Mouse (Mus musculus): ENCODE results near the gene Ankrd37. TPM values are rescaled to one million over a fixed set of nuclear protein-coding genes. Genes with fewer than 3 reads are reported as not detected.
A peak's percentile ranks its signal among the peaks of the same experiment; 100 is the strongest.

The Ankrd37 gene
- polyA plus RNA-seq, 1 experiment from 2014 or later = 19.8 TPM

- WGBS = 76% methylated on average over 2 of the region's 2 CpGs
- Histone ChIP-seq H3K9me3 (no peaks in the 10 kb centered on the region), H3K36me3 (peaks cover 31% of the 10 kb centered on the region), H3K27ac (no peak overlapping the region), H3K27me3 (ENCODE audit: insufficient read depth, poor library complexity, severe bottlenecking) (no peaks in the 10 kb centered on the region), H3K4me3 (no peak overlapping the region), H3K4me1 (peaks cover 19% of the 10 kb centered on the region; the same call in 1 of the 2 replicates)
- no peak for DNase-seq (ENCODE audit: low spot score)
Observed at GRCm38 (mm10) chr8:45998228-45998627, 7.3 kb downstream of the Ankrd37 start.

GRCm38 (mm10) chr8:45995576-45995975 lies 9.9 kb downstream of the Ankrd37 start:
- Histone ChIP-seq H3K27ac (no peak overlapping the region), H3K9me3 (no peaks in the 10 kb centered on the region), H3K4me1 (peaks cover 19% of the 10 kb centered on the region; the same call in 1 of the 2 replicates), H3K27me3 (ENCODE audit: insufficient read depth, poor library complexity, severe bottlenecking) (no peaks in the 10 kb centered on the region), H3K4me3 (no peak overlapping the region), H3K36me3 (peaks cover 31% of the 10 kb centered on the region)
- 89% methylated on average over 3 of the region's 3 CpGs for WGBS
- DNase-seq (ENCODE audit: low spot score) = no peak

- Histone ChIP-seq H3K36me3 (peaks cover 36% of the 10 kb centered on the region), H3K9me3 (no peaks in the 10 kb centered on the region), H3K27ac (no peak overlapping the region)
Observed at GRCm38 (mm10) chr8:45994111-45994510, 11.4 kb downstream of the Ankrd37 start.

GRCm38 (mm10) chr8:45990631-45991310 lies 14.7 kb downstream of the Ankrd37 start:
- H3K4me3 ChIP-seq = no peak overlapping the region
- no peak overlapping the region for H3K27ac ChIP-seq
- H3K4me1 ChIP-seq = no peaks in the 10 kb centered on the region
- 91% methylated on average over 4 of the region's 4 CpGs for WGBS
- peaks cover 31% of the 10 kb centered on the region for H3K36me3 ChIP-seq
- no peak for DNase-seq (ENCODE audit: low spot score)
- no peaks in the 10 kb centered on the region for H3K9me3 ChIP-seq
- H3K27me3 ChIP-seq (ENCODE audit: insufficient read depth, poor library complexity, severe bottlenecking) = no peaks in the 10 kb centered on the region

More at GRCm38 (mm10) chr8:45994111-45994510, 11.4 kb downstream of the Ankrd37 start:
- DNase-seq (ENCODE audit: low spot score) = no peak
- WGBS = 89% methylated on average over 2 of the region's 2 CpGs
- Histone ChIP-seq H3K4me3 (no peak overlapping the region), H3K27me3 (ENCODE audit: insufficient read depth, poor library complexity, severe bottlenecking) (no peaks in the 10 kb centered on the region), H3K4me1 (peaks cover 5% of the 10 kb centered on the region; the same call in 1 of the 2 replicates)

GRCm38 (mm10) chr8:45988189-45988588 lies 17.3 kb downstream of the Ankrd37 start:
- Histone ChIP-seq H3K9me3 (no peaks in the 10 kb centered on the region), H3K4me3 (no peak overlapping the region), H3K36me3 (peaks cover 30% of the 10 kb centered on the region), H3K27me3 (ENCODE audit: insufficient read depth, poor library complexity, severe bottlenecking) (no peaks in the 10 kb centered on the region), H3K27ac (no peak overlapping the region), H3K4me1 (no peaks in the 10 kb centered on the region)
- WGBS = 59% methylated on average over 2 of the region's 2 CpGs
- no peak for DNase-seq (ENCODE audit: low spot score)

- WGBS = 81% methylated on average over 3 of the region's 3 CpGs
- Histone ChIP-seq H3K9me3 (no peaks in the 10 kb centered on the region), H3K27me3 (ENCODE audit: insufficient read depth, poor library complexity, severe bottlenecking) (no peaks in the 10 kb centered on the region), H3K36me3 (peaks cover 39% of the 10 kb centered on the region), H3K4me1 (no peaks in the 10 kb centered on the region), H3K27ac (no peak overlapping the region), H3K4me3 (no peak overlapping the region)
- no peak for DNase-seq (ENCODE audit: low spot score)
Observed at GRCm38 (mm10) chr8:45986665-45987064, 18.8 kb downstream of the Ankrd37 start.

GRCm38 (mm10) chr8:45975837-45976468 lies 29.6 kb downstream of the Ankrd37 start:
- no peaks in the 10 kb centered on the region for H3K27me3 ChIP-seq (ENCODE audit: insufficient read depth, poor library complexity, severe bottlenecking)
- H3K4me3 ChIP-seq = peak overlapping the region; percentile 72
- WGBS = 66% methylated on average over 11 of the region's 11 CpGs
- peak overlapping the region; percentile 90 for H3K27ac ChIP-seq
- H3K9me3 ChIP-seq = no peaks in the 10 kb centered on the region
- H3K36me3 ChIP-seq = peaks cover 19% of the 10 kb centered on the region
- DNase-seq (ENCODE audit: low spot score) = no peak
- peaks cover 13% of the 10 kb centered on the region; the same call in 1 of the 2 replicates for H3K4me1 ChIP-seq

- under 1% methylated on average over 57 of the region's 57 CpGs for WGBS
- Histone ChIP-seq H3K27ac (peak within 1 kb of the TSS; percentile 90), H3K36me3 (peaks cover 19% of the 10 kb centered on the region)
Observed at GRCm38 (mm10) chr8:45975126-45975836, 30.2 kb downstream of the Ankrd37 start, which contains the start of the genes 1700029J07Rik and Ufsp2. Gene 1700029J07Rik (minus strand): TSS chr8:45975252. Gene Ufsp2 (plus strand): TSS chr8:45975528.

GRCm38 (mm10) chr8:45973988-45974505 lies 31.5 kb downstream of the Ankrd37 start:
- peak overlapping the region; percentile 72; the same call in 1 of the 2 replicates for H3K4me3 ChIP-seq

More at GRCm38 (mm10) chr8:45975126-45975836, 30.2 kb downstream of the Ankrd37 start, which contains the start of the genes 1700029J07Rik and Ufsp2:
- DNase-seq (ENCODE audit: low spot score) = peak; percentile 98
- H3K4me3 ChIP-seq = peak within 1 kb of the TSS; percentile 72
- no peaks in the 10 kb centered on the region for H3K9me3 ChIP-seq
- H3K4me1 ChIP-seq = peaks cover 13% of the 10 kb centered on the region; the same call in 1 of the 2 replicates
- no peaks in the 10 kb centered on the region for H3K27me3 ChIP-seq (ENCODE audit: insufficient read depth, poor library complexity, severe bottlenecking)

GRCm38 (mm10) chr8:45970894-45971293 lies 34.6 kb downstream of the Ankrd37 start:
- peaks cover 9% of the 10 kb centered on the region; the same call in 1 of the 2 replicates for H3K4me1 ChIP-seq
- no peak overlapping the region for H3K4me3 ChIP-seq
- no peaks in the 10 kb centered on the region for H3K27me3 ChIP-seq (ENCODE audit: insufficient read depth, poor library complexity, severe bottlenecking)
- H3K9me3 ChIP-seq = no peaks in the 10 kb centered on the region
- WGBS = 93% methylated on average over 12 of the region's 12 CpGs
- H3K27ac ChIP-seq = no peak overlapping the region
- DNase-seq (ENCODE audit: low spot score) = no peak
- H3K36me3 ChIP-seq = peaks cover 7% of the 10 kb centered on the region; the same call in 1 of the 2 replicates

More at GRCm38 (mm10) chr8:45973988-45974505, 31.5 kb downstream of the Ankrd37 start:
- Histone ChIP-seq H3K9me3 (no peaks in the 10 kb centered on the region), H3K27ac (peak overlapping the region; percentile 90; the same call in 1 of the 2 replicates), H3K36me3 (peaks cover 16% of the 10 kb centered on the region), H3K27me3 (ENCODE audit: insufficient read depth, poor library complexity, severe bottlenecking) (no peaks in the 10 kb centered on the region), H3K4me1 (peaks cover 13% of the 10 kb centered on the region; the same call in 1 of the 2 replicates)
- DNase-seq (ENCODE audit: low spot score) = no peak
- WGBS = 78% methylated on average over 8 of the region's 8 CpGs

GRCm38 (mm10) chr8:45950622-45951021 lies 54.9 kb downstream of the Ankrd37 start:
- H3K27me3 ChIP-seq (ENCODE audit: insufficient read depth, poor library complexity, severe bottlenecking) = no peaks in the 10 kb centered on the region
- WGBS = 62% methylated on average over 2 of the region's 2 CpGs
- H3K4me3 ChIP-seq = no peak overlapping the region

More at GRCm38 (mm10) chr8:45950622-45951021, 54.9 kb downstream of the Ankrd37 start:
- Histone ChIP-seq H3K9me3 (no peaks in the 10 kb centered on the region), H3K36me3 (no peaks in the 10 kb centered on the region), H3K27ac (no peak overlapping the region), H3K4me1 (no peaks in the 10 kb centered on the region)
- DNase-seq (ENCODE audit: low spot score) = no peak

Measured in heart, embryonic 10.5 days (tissue).